Mouse (Mus musculus): Measurements from ENCODE around the gene Nuak1. TPM values are rescaled to one million over a fixed set of nuclear protein-coding genes. Genes with fewer than 3 reads are reported as not detected.

The Nuak1 gene
- polyA plus RNA-seq, 1 experiment, result 7.6 TPM

GRCm38 (mm10) chr10:84345730-84346129, 94.7 kb downstream of the Nuak1 start:
- DNase-seq (ENCODE audit: low spot score), result no peak

GRCm38 (mm10) chr10:84343536-84343935, 96.9 kb downstream of the Nuak1 start:
- DNase-seq (ENCODE audit: low spot score), result no peak

GRCm38 (mm10) chr10:84339456-84339855, 100.9 kb downstream of the Nuak1 start:
- DNase-seq (ENCODE audit: low spot score), result no peak

- no peak for DNase-seq (ENCODE audit: low spot score)
These were observed 101.6 kb downstream of the Nuak1 start for GRCm38 (mm10) chr10:84338752-84339151.

GRCm38 (mm10) chr10:84335441-84335840, 105.0 kb downstream of the Nuak1 start:
- DNase-seq (ENCODE audit: low spot score), result no peak

GRCm38 (mm10) chr10:84329822-84330221, 110.6 kb downstream of the Nuak1 start:
- no peak for DNase-seq (ENCODE audit: low spot score)

- DNase-seq (ENCODE audit: low spot score), result no peak
These were observed 111.1 kb downstream of the Nuak1 start for GRCm38 (mm10) chr10:84329336-84329735.

- no peak for DNase-seq (ENCODE audit: low spot score)
These were observed 116.4 kb downstream of the Nuak1 start for GRCm38 (mm10) chr10:84324018-84324417.

Other genes with a start within 250 kb of the Nuak1 start
- gene Ckap4, start 93.5 kb upstream of the Nuak1 start, polyA plus RNA-seq (2012; rRNA removed), result 43.0 and 45.3 TPM in 2 replicates
- gene Tcp11l2, start 136.0 kb upstream of the Nuak1 start, polyA plus RNA-seq (2012; rRNA removed), result 28.7 and 30.1 TPM in 2 replicates
- 7.0 and 9.1 TPM in 2 replicates for gene Polr3b, start 181.7 kb upstream of the Nuak1 start, polyA plus RNA-seq (2012; rRNA removed)

Data from urinary bladder, adult 2 months (tissue).